Mouse (Mus musculus) embryonic facial prominence, embryonic 12.5 days (tissue): ENCODE data around the gene Inhbb. TPM values are rescaled to one million over a fixed set of nuclear protein-coding genes. Genes with fewer than 3 reads are reported as not detected.

Source experiments
- ATAC-seq: fragments of 200-750 bp; cut with Nextera tagmentation; 2 replicates; pipeline ENCODE4 v1.8.0; 2017; ENCODE audit not compliant: insufficient number of reproducible peaks, insufficient read depth, low FRiP score, low TSS enrichment
- H3K27ac ChIP-seq: fragments of 300-500 bp; sonication (generic); 2 replicates; pipeline ENCODE4 v1.5.1; 2016; ENCODE audit warnings: mild to moderate bottlenecking
- H3K27me3 ChIP-seq: fragments of 300-500 bp; sonication (generic); 2 replicates; pipeline ENCODE4 v1.6.1; 2016; ENCODE audit warnings: mild to moderate bottlenecking, moderate library complexity
- H3K36me3 ChIP-seq: fragments of 300-500 bp; sonication (generic); 2 replicates; pipeline ENCODE4 v1.6.1; 2016; ENCODE audit warnings: mild to moderate bottlenecking
- H3K4me1 ChIP-seq: fragments of 300-500 bp; sonication (generic); 2 replicates; pipeline ENCODE4 v1.6.1; 2016
- H3K4me2 ChIP-seq: fragments of 300-500 bp; sonication (generic); replicated peaks from 2 replicates; pipeline ENCODE4 v1.6.1; 2016; ENCODE audit warnings: mild to moderate bottlenecking, moderate library complexity
- H3K4me3 ChIP-seq: fragments of 300-500 bp; sonication (generic); 2 replicates; pipeline ENCODE4 v1.5.1; 2016; ENCODE audit warnings: mild to moderate bottlenecking
- H3K9ac ChIP-seq: fragments of 300-500 bp; sonication (generic); 2 replicates; pipeline ENCODE4 v1.6.1; 2016; ENCODE audit warnings: mild to moderate bottlenecking, moderate library complexity
- H3K9me3 ChIP-seq: fragments of 300-500 bp; sonication (generic); 2 replicates; pipeline ENCODE4 v1.6.1; 2016; ENCODE audit warnings: mild to moderate bottlenecking, moderate library complexity
- WGBS: fragments of 180-500 bp; shearing (Covaris S2); methylation state at CpG from one replicate; pipeline ENCODE4 v1.1.7; 2016; 5-methylcytosine and 5-hydroxymethylcytosine counted together
- polyA plus RNA-seq: library from polyadenylated mRNA; unstranded; fragments of >200 nt; fragmentation: Nextera tagmentation; extraction: Ambion mirVana; gene quantifications from 2 replicates; pipeline ENCODE4 v1.2.1, GENCODE M21; 2016

Inhbb gene
- polyA plus RNA-seq, 1 experiment from 2014 or later: 0.37 TPM

GRCm38 (mm10) chr1:119398640-119399039 lies 23.4 kb downstream of the Inhbb start:
- Histone ChIP-seq H3K4me1 (no peaks in the 10 kb centered on the region), H3K36me3 (no peaks in the 10 kb centered on the region), H3K27me3 (0 out of 2 replicates have a peak, but pooled peaks cover 3% of the 10 kb centered on the region), H3K4me3 (no peak overlapping the region), H3K9ac (no peak overlapping the region), H3K4me2 (no peak overlapping the region), H3K27ac (no peak overlapping the region), H3K9me3 (no peaks in the 10 kb centered on the region)
- ATAC-seq: no peak
- 71% methylated on average over 2 of the region's 2 CpGs for WGBS

- Histone ChIP-seq H3K9me3 (no peaks in the 10 kb centered on the region), H3K4me1 (no peaks in the 10 kb centered on the region), H3K9ac (no peak overlapping the region), H3K27me3 (0 out of 2 replicates have a peak, but pooled peaks cover 4% of the 10 kb centered on the region), H3K4me3 (no peak overlapping the region), H3K36me3 (no peaks in the 10 kb centered on the region), H3K4me2 (no peak overlapping the region), H3K27ac (no peak overlapping the region)
- WGBS: 81% methylated on average over 7 of the region's 7 CpGs
- ATAC-seq: no peak
Observed at GRCm38 (mm10) chr1:119397839-119398238, 24.2 kb downstream of the Inhbb start.

DNA sequence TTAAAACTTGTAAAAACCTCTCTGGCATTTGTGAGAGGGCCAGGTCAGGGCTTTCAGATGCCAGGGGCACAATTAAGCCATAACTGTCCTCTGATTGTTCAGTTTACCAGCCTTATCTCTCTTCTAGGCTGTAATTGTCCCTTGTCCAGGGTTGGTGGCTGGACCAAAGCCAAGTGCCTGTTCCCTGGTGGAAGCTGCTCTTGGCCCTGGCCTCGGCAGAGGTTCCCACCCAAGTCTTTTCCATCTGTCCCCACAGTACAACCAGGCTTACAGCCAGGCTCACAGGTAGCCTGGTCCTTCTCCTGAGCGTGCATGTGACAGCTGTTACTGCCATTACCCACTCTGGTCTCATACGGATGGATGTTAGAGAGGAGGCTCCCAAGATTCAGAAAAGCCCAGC lies 30.7 kb downstream of the Inhbb start:
- Histone ChIP-seq H3K36me3 (no peaks in the 10 kb centered on the region), H3K27me3 (peaks cover 23% of the 10 kb centered on the region), H3K9ac (no peak overlapping the region), H3K27ac (no peak overlapping the region), H3K4me1 (peaks cover 7% of the 10 kb centered on the region; the same call in 1 of the 2 replicates), H3K4me3 (no peak overlapping the region), H3K4me2 (no peak overlapping the region), H3K9me3 (no peaks in the 10 kb centered on the region)
- no peak for ATAC-seq
- WGBS: 63% methylated on average over 3 of the region's 3 CpGs

GRCm38 (mm10) chr1:119390676-119391075 lies 31.4 kb downstream of the Inhbb start:
- peaks cover 23% of the 10 kb centered on the region for H3K27me3 ChIP-seq
- WGBS: 53% methylated on average over 4 of the region's 4 CpGs
- no peak overlapping the region for H3K27ac ChIP-seq
- no peak overlapping the region for H3K9ac ChIP-seq
- H3K4me2 ChIP-seq: no peak overlapping the region
- no peaks in the 10 kb centered on the region for H3K9me3 ChIP-seq
- no peak overlapping the region for H3K4me3 ChIP-seq
- ATAC-seq: no peak
- H3K4me1 ChIP-seq: peaks cover 7% of the 10 kb centered on the region; the same call in 1 of the 2 replicates
- H3K36me3 ChIP-seq: no peaks in the 10 kb centered on the region

DNA sequence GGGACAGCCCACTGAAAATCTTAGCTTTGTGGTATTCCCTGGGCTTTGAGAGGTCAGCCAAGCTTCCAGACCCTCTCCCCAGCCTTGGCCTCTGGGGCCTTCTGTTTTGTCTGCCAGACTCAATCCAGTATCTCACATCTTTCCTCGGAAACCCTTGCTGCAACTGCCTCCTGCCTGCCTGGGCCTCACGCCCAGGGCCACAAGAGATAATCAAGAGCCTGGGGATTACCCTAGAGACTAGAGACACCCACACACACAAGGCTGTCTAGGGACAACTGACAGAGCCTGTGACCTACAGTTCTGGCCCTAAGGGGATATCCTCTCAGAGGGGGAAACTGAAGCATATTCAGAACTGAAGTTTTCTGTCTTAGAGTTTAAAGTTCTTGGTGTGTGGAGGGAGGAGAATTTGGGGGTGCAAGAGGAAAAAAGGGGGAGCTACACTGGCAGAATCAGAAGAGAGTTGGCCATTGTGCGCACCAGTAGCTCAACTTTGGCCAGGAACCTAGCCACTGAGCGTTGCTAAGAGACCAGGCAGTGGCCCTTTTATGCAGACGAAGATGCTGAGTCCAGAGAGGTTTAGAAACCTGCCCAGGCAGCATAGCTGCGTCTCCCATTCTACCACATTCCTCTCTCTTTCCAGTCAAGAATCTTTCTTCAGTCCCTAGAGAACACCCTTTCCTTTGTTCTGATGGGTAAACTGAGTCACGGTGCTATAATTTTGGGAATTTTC lies 32.1 kb downstream of the Inhbb start:
- Histone ChIP-seq H3K27me3 (peaks cover 23% of the 10 kb centered on the region), H3K9ac (no peak overlapping the region), H3K36me3 (no peaks in the 10 kb centered on the region), H3K4me3 (no peak overlapping the region), H3K9me3 (no peaks in the 10 kb centered on the region), H3K4me2 (no peak overlapping the region), H3K27ac (no peak overlapping the region), H3K4me1 (peaks cover 7% of the 10 kb centered on the region; the same call in 1 of the 2 replicates)
- WGBS: 44% methylated on average over 7 of the region's 7 CpGs
- no peak for ATAC-seq

- Histone ChIP-seq H3K9ac (no peak overlapping the region), H3K4me3 (no peak overlapping the region), H3K36me3 (no peaks in the 10 kb centered on the region), H3K4me2 (peak overlapping the region; percentile 40), H3K27ac (no peak overlapping the region), H3K9me3 (no peaks in the 10 kb centered on the region), H3K27me3 (peaks cover 22% of the 10 kb centered on the region), H3K4me1 (peaks cover 7% of the 10 kb centered on the region; the same call in 1 of the 2 replicates)
- ATAC-seq: no peak
- WGBS: 6% methylated on average over 19 of the region's 19 CpGs
Observed at GRCm38 (mm10) chr1:119388664-119389396, 33.2 kb downstream of the Inhbb start.

DNA sequence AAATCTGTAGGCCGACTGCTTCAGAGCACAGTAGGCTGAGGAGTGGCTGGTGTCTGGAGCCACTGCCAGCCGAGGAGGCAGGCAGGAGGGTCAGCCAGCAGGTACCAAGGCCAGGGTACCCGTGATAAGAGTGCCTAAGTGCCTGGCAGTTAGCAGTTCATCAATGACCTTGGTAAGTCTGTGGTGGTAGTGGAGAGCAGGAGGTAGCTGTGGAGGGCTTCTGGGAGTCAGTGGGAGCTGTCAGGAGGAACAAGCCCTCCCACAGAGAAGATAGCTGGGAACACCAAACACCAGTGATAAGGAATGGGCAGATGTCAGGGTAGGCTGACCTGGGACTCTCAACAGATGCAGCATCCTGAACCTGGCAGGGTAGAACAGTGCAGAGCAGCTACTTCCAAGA lies 35.7 kb downstream of the Inhbb start:
- Histone ChIP-seq H3K4me2 (no peak overlapping the region), H3K36me3 (no peaks in the 10 kb centered on the region), H3K9me3 (no peaks in the 10 kb centered on the region), H3K27me3 (peaks cover 19% of the 10 kb centered on the region), H3K9ac (no peak overlapping the region), H3K4me1 (peaks cover 7% of the 10 kb centered on the region; the same call in 1 of the 2 replicates), H3K4me3 (no peak overlapping the region), H3K27ac (no peak overlapping the region)
- WGBS: 74% methylated on average over 3 of the region's 3 CpGs
- ATAC-seq: no peak

DNA sequence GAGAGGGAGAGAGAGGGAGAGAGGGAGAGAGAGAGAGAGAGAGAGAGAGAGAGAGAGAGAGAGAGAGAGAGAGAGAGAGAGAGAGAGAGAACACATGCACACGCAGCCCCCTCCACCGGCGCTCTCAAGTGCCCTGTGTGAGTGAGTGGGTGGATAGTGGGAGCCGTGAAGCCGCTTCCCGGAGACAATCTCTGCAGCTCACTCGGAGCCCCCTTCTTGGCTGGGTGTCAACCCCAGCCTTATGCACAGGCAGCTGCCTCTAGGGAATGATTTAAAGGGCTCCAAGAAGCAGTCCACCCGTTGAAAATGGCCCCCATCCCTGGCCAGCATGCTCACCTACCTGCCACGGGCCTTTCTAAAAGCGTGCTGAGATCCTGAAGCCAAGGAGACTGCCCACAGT lies 38.1 kb downstream of the Inhbb start:
- Histone ChIP-seq H3K9me3 (no peaks in the 10 kb centered on the region), H3K4me3 (no peak overlapping the region), H3K4me1 (peaks cover 4% of the 10 kb centered on the region; the same call in 1 of the 2 replicates), H3K4me2 (no peak overlapping the region), H3K27me3 (peaks cover 3% of the 10 kb centered on the region; the same call in 1 of the 2 replicates), H3K36me3 (no peaks in the 10 kb centered on the region), H3K27ac (no peak overlapping the region), H3K9ac (no peak overlapping the region)
- WGBS: 83% methylated on average over 10 of the region's 10 CpGs
- no peak for ATAC-seq

- Histone ChIP-seq H3K9me3 (0 out of 2 replicates have a peak, but pooled peaks cover 6% of the 10 kb centered on the region), H3K4me2 (no peak overlapping the region), H3K27ac (no peak overlapping the region), H3K4me1 (no peaks in the 10 kb centered on the region), H3K27me3 (no peaks in the 10 kb centered on the region), H3K9ac (no peak overlapping the region), H3K36me3 (no peaks in the 10 kb centered on the region), H3K4me3 (no peak overlapping the region)
- no peak for ATAC-seq
- WGBS: 90% methylated on average over 4 of the region's 4 CpGs
Observed at GRCm38 (mm10) chr1:119380609-119381008, 41.4 kb downstream of the Inhbb start.

GRCm38 (mm10) chr1:119375376-119375775 lies 46.7 kb downstream of the Inhbb start:
- Histone ChIP-seq H3K9ac (no peak overlapping the region), H3K9me3 (0 out of 2 replicates have a peak, but pooled peaks cover 6% of the 10 kb centered on the region), H3K4me1 (no peaks in the 10 kb centered on the region), H3K27me3 (no peaks in the 10 kb centered on the region), H3K4me2 (no peak overlapping the region), H3K36me3 (no peaks in the 10 kb centered on the region), H3K27ac (no peak overlapping the region), H3K4me3 (no peak overlapping the region)
- ATAC-seq: no peak
- 75% methylated on average over 5 of the region's 5 CpGs for WGBS

GRCm38 (mm10) chr1:119367546-119367945 lies 54.5 kb downstream of the Inhbb start:
- ATAC-seq: no peak
- H3K27ac ChIP-seq: no peak overlapping the region
- H3K4me1 ChIP-seq: no peaks in the 10 kb centered on the region

GRCm38 (mm10) chr1:119366315-119366714 lies 55.7 kb downstream of the Inhbb start:
- no peak overlapping the region for H3K27ac ChIP-seq
- H3K36me3 ChIP-seq: no peaks in the 10 kb centered on the region
- no peaks in the 10 kb centered on the region for H3K27me3 ChIP-seq
- no peak overlapping the region for H3K4me3 ChIP-seq
- no peak for ATAC-seq
- H3K9me3 ChIP-seq: peaks cover 8% of the 10 kb centered on the region; the same call in 1 of the 2 replicates
- H3K4me1 ChIP-seq: no peaks in the 10 kb centered on the region
- H3K4me2 ChIP-seq: no peak overlapping the region
- WGBS: 72% methylated on average over 6 of the region's 6 CpGs
- no peak overlapping the region for H3K9ac ChIP-seq

More at GRCm38 (mm10) chr1:119367546-119367945, 54.5 kb downstream of the Inhbb start:
- no peaks in the 10 kb centered on the region for H3K36me3 ChIP-seq
- H3K9me3 ChIP-seq: no peaks in the 10 kb centered on the region
- WGBS: 54% methylated on average over 12 of the region's 12 CpGs
- no peak overlapping the region for H3K9ac ChIP-seq
- H3K4me2 ChIP-seq: no peak overlapping the region
- H3K27me3 ChIP-seq: no peaks in the 10 kb centered on the region
- H3K4me3 ChIP-seq: no peak overlapping the region
